Mouse (Mus musculus): ENCODE results near the gene 4833423E24Rik. TPM values are rescaled to one million over a fixed set of nuclear protein-coding genes. Genes with fewer than 3 reads are reported as not detected.

4833423E24Rik gene
- polyA plus RNA-seq, 1 experiment, result not detected

GRCm38 (mm10) chr2:85510376-85510775, 8.4 kb downstream of the 4833423E24Rik start:
- TF ChIP-seq CTCF (IDR thresholded peaks at IDR 0.05; ENCODE audit: control insufficient read depth, insufficient read depth, low read length) (no peak), POLR2A (IDR thresholded peaks at IDR 0.05; ENCODE audit: borderline replicate concordance, control insufficient read depth, low read depth, low read length) (no peak)
- no peak overlapping the region for H3K27ac ChIP-seq (ENCODE audit: control insufficient read depth, insufficient read depth, low read depth, low read length, poor library complexity)
- 65% methylated on average over 3 of the region's 3 CpGs for WGBS

GRCm38 (mm10) chr2:85490396-85490795, 28.4 kb downstream of the 4833423E24Rik start:
- TF ChIP-seq CTCF (IDR thresholded peaks at IDR 0.05; ENCODE audit: control insufficient read depth, insufficient read depth, low read length), result no peak
- TF ChIP-seq POLR2A (IDR thresholded peaks at IDR 0.05; ENCODE audit: borderline replicate concordance, control insufficient read depth, low read depth, low read length), result no peak
- 66% methylated on average over 5 of the region's 5 CpGs for WGBS
- Histone ChIP-seq H3K4me3 (replicated peaks; ENCODE audit: control insufficient read depth, low read depth, low read length) (no peak overlapping the region), H3K27ac (ENCODE audit: control insufficient read depth, insufficient read depth, low read depth, low read length, poor library complexity) (no peak overlapping the region), H3K4me1 (ENCODE audit: control insufficient read depth, insufficient read depth, low read length) (no peaks in the 10 kb centered on the region)

More at GRCm38 (mm10) chr2:85510376-85510775, 8.4 kb downstream of the 4833423E24Rik start:
- Histone ChIP-seq H3K4me1 (ENCODE audit: control insufficient read depth, insufficient read depth, low read length) (no peaks in the 10 kb centered on the region), H3K4me3 (replicated peaks; ENCODE audit: control insufficient read depth, low read depth, low read length) (no peak overlapping the region)

- Histone ChIP-seq H3K4me3 (replicated peaks; ENCODE audit: control insufficient read depth, low read depth, low read length) (no peak overlapping the region), H3K27ac (ENCODE audit: control insufficient read depth, insufficient read depth, low read depth, low read length, poor library complexity) (no peak overlapping the region), H3K4me1 (ENCODE audit: control insufficient read depth, insufficient read depth, low read length) (no peaks in the 10 kb centered on the region)
- no peak for TF ChIP-seq CTCF (IDR thresholded peaks at IDR 0.05; ENCODE audit: control insufficient read depth, insufficient read depth, low read length)
- TF ChIP-seq POLR2A (IDR thresholded peaks at IDR 0.05; ENCODE audit: borderline replicate concordance, control insufficient read depth, low read depth, low read length), result no peak
- WGBS, result 54% methylated on average over 3 of the region's 3 CpGs
Observed at GRCm38 (mm10) chr2:85466801-85467325, 52.0 kb downstream of the 4833423E24Rik start.

- TF ChIP-seq POLR2A (IDR thresholded peaks at IDR 0.05; ENCODE audit: borderline replicate concordance, control insufficient read depth, low read depth, low read length), result no peak
- no peak for TF ChIP-seq CTCF (IDR thresholded peaks at IDR 0.05; ENCODE audit: control insufficient read depth, insufficient read depth, low read length)
- 34% methylated on average over 1 of the region's 1 CpGs for WGBS
- H3K4me1 ChIP-seq (ENCODE audit: control insufficient read depth, insufficient read depth, low read length), result no peaks in the 10 kb centered on the region
- H3K27ac ChIP-seq (ENCODE audit: control insufficient read depth, insufficient read depth, low read depth, low read length, poor library complexity), result no peak within 1 kb of the TSS
- no peak within 1 kb of the TSS for H3K4me3 ChIP-seq (replicated peaks; ENCODE audit: control insufficient read depth, low read depth, low read length)
Observed at GRCm38 (mm10) chr2:85443539-85443938, 75.3 kb downstream of the 4833423E24Rik start, which contains the start of gene Olfr995. Gene Olfr995 (minus strand): TSS chr2:85443639.

- TF ChIP-seq CTCF (IDR thresholded peaks at IDR 0.05; ENCODE audit: control insufficient read depth, insufficient read depth, low read length) (no peak), POLR2A (IDR thresholded peaks at IDR 0.05; ENCODE audit: borderline replicate concordance, control insufficient read depth, low read depth, low read length) (no peak)
- H3K27ac ChIP-seq (ENCODE audit: control insufficient read depth, insufficient read depth, low read depth, low read length, poor library complexity), result no peak overlapping the region
Observed at GRCm38 (mm10) chr2:85442546-85442945, 76.3 kb downstream of the 4833423E24Rik start.

GRCm38 (mm10) chr2:85436351-85436750, 82.5 kb downstream of the 4833423E24Rik start, which contains the start of gene Olfr994:
Gene Olfr994 (minus strand): TSS chr2:85436451.
- H3K27ac ChIP-seq (ENCODE audit: control insufficient read depth, insufficient read depth, low read depth, low read length, poor library complexity), result no peak within 1 kb of the TSS
- no peak within 1 kb of the TSS for H3K4me3 ChIP-seq (replicated peaks; ENCODE audit: control insufficient read depth, low read depth, low read length)
- TF ChIP-seq CTCF (IDR thresholded peaks at IDR 0.05; ENCODE audit: control insufficient read depth, insufficient read depth, low read length) (no peak), POLR2A (IDR thresholded peaks at IDR 0.05; ENCODE audit: borderline replicate concordance, control insufficient read depth, low read depth, low read length) (no peak)
- no peaks in the 10 kb centered on the region for H3K4me1 ChIP-seq (ENCODE audit: control insufficient read depth, insufficient read depth, low read length)
- 80% methylated on average over 3 of the region's 3 CpGs for WGBS

More at GRCm38 (mm10) chr2:85442546-85442945, 76.3 kb downstream of the 4833423E24Rik start:
- H3K4me1 ChIP-seq (ENCODE audit: control insufficient read depth, insufficient read depth, low read length), result no peaks in the 10 kb centered on the region
- H3K4me3 ChIP-seq (replicated peaks; ENCODE audit: control insufficient read depth, low read depth, low read length), result no peak overlapping the region

Other genes starting within 250 kb of the 4833423E24Rik start
- gene Olfr987, start 179.7 kb downstream of the 4833423E24Rik start, polyA plus RNA-seq (2011; ENCODE audit: insufficient read depth, insufficient read length, low replicate concordance, missing spikeins), result not detected in 2 replicates
- not detected in 2 replicates for gene Olfr988, start 155.8 kb downstream of the 4833423E24Rik start, polyA plus RNA-seq (2011; ENCODE audit: insufficient read depth, insufficient read length, low replicate concordance, missing spikeins)
- gene Olfr992, start 109.6 kb downstream of the 4833423E24Rik start, polyA plus RNA-seq (2011; ENCODE audit: insufficient read depth, insufficient read length, low replicate concordance, missing spikeins), result not detected in 2 replicates
- not detected in 2 replicates for gene Olfr993, start 104.1 kb downstream of the 4833423E24Rik start, polyA plus RNA-seq (2011; ENCODE audit: insufficient read depth, insufficient read length, low replicate concordance, missing spikeins)
- gene Olfr994, start 82.6 kb downstream of the 4833423E24Rik start, polyA plus RNA-seq (2011; ENCODE audit: insufficient read depth, insufficient read length, low replicate concordance, missing spikeins), result not detected in 2 replicates
- not detected in 2 replicates for gene Olfr995, start 75.4 kb downstream of the 4833423E24Rik start, polyA plus RNA-seq (2011; ENCODE audit: insufficient read depth, insufficient read length, low replicate concordance, missing spikeins)
- gene Olfr996, start 60.2 kb upstream of the 4833423E24Rik start, polyA plus RNA-seq (2011; ENCODE audit: insufficient read depth, insufficient read length, low replicate concordance, missing spikeins), result not detected in 2 replicates
- not detected in 2 replicates for gene Olfr998, start 69.9 kb upstream of the 4833423E24Rik start, polyA plus RNA-seq (2011; ENCODE audit: insufficient read depth, insufficient read length, low replicate concordance, missing spikeins)
- not detected in 2 replicates for gene Olfr1000, start 92.9 kb upstream of the 4833423E24Rik start, polyA plus RNA-seq (2011; ENCODE audit: insufficient read depth, insufficient read length, low replicate concordance, missing spikeins)
- not detected in 2 replicates for gene Olfr1002, start 131.7 kb upstream of the 4833423E24Rik start, polyA plus RNA-seq (2011; ENCODE audit: insufficient read depth, insufficient read length, low replicate concordance, missing spikeins)
- gene Olfr154, start 145.4 kb upstream of the 4833423E24Rik start, polyA plus RNA-seq (2011; ENCODE audit: insufficient read depth, insufficient read length, low replicate concordance, missing spikeins), result not detected in 2 replicates
- not detected in 2 replicates for gene Olfr1006, start 159.7 kb upstream of the 4833423E24Rik start, polyA plus RNA-seq (2011; ENCODE audit: insufficient read depth, insufficient read length, low replicate concordance, missing spikeins)
- gene Olfr1008, start 170.4 kb upstream of the 4833423E24Rik start, polyA plus RNA-seq (2011; ENCODE audit: insufficient read depth, insufficient read length, low replicate concordance, missing spikeins), result not detected in 2 replicates
- gene Olfr1009, start 196.4 kb upstream of the 4833423E24Rik start, polyA plus RNA-seq (2011; ENCODE audit: insufficient read depth, insufficient read length, low replicate concordance, missing spikeins), result not detected in 2 replicates
- gene Olfr1012, start 243.7 kb upstream of the 4833423E24Rik start, polyA plus RNA-seq (2011; ENCODE audit: insufficient read depth, insufficient read length, low replicate concordance, missing spikeins), result not detected in 2 replicates
- gene Olfr1013, start 248.1 kb upstream of the 4833423E24Rik start, polyA plus RNA-seq (2011; ENCODE audit: insufficient read depth, insufficient read length, low replicate concordance, missing spikeins), result not detected in 2 replicates